Mouse (Mus musculus) stomach, postnatal 0 days (tissue): ENCODE measurements around the gene Txnip.

Experiments used
- CTCF ChIP-seq: IDR thresholded peaks from 2 replicates; pipeline ENCODE4 v1.5.1; 2016; ENCODE audit warnings: antibody characterized with exemption, low read depth, mild to moderate bottlenecking, moderate library complexity
- EP300 ChIP-seq: optimal IDR thresholded peaks from 2 replicates; pipeline ENCODE3; 2016; ENCODE audit warnings: antibody characterized with exemption

DNA sequence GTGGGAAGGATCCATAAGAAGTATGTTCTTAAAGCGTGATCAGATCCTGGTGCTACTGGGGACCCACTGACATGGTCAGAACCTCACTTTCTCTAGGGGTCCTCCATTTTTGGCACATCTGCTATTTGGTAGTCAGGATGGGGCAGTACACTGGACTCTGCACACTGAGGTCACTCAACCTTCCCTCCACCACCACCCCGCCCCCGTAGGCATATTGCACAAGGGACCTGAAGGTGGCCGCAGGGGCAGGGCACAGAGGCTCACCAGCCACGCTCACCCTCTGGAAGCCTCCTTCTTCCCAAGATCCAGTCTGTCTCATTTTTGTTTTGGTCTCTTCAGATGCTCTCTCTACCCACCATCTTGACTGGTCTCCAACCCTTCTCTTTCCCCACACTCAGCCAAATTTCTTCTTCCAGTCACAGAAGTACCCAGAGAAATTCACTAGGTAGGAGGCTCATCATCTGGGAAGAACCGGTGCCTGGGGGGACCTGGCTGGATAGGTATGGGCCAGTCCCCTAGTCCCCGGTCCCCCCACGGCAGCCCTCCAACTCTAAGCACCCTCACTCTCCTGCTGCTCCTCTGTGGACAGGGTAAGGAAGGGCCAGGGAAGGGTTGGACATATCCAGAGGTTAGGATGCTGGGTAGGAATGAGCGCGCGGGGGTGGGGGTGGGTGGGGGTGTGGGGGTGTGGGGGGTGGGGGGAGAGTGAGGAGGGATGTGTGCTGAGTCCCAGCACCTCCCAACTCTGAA, 31.6 kb upstream of the Txnip start:
- TF ChIP-seq CTCF (no peak), EP300 (no peak)
